Mouse (Mus musculus) heart, postnatal 36 days (tissue): ENCODE measurements around the gene Sept9. TPM values are rescaled to one million over a fixed set of nuclear protein-coding genes. Genes with fewer than 3 reads are reported as not detected.

ENCODE experiments used
- DNase-seq, 2 experiments: peaks; one replicate each; pipeline ENCODE4 v3.0.0; 2021 to 2022
- intact Hi-C: fragments of 180-260 bp; cut with DNase I; formaldehyde crosslinking; loops from one replicate; pipeline ENCODE4 v1.15.1; 2025
- total RNA-seq, 2 experiments: library from RNA; stranded (reverse); gene quantifications; 2 replicates each; pipeline ENCODE4 v1.2.3; 2021

Gene Sept9
- total RNA-seq, 2 experiments from 2014 or later = 28.6 to 37.1 TPM

GRCm38 (mm10) chr11:117353126-117353525 lies 153.7 kb downstream of the Sept9 start:
- no peak for DNase-seq
- intact Hi-C loops = loop anchor here (10.0 kb wide), 1 partner anchor 468 kb away; no protein-coding TSS in a partner anchor

DNA sequence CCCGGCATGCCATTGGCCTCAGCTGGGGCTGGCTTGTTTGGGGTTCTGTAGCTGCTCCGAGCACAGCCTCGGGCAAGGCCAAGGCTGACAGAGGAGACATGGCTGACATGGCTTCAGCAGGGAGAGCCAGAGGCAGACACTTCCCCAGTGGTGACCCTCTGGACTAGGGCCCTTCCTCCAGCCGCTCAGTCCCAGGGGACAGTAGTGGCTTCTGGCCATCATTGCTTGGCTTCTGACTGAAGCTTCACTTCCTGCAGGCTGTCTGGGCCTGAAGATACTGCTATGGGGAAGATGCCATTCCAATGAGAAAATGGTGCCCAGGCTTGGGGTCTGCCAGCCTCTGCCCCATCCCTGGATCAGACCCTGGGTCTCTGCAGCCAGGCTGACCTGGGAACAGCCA lies 154.6 kb downstream of the Sept9 start:
- intact Hi-C loops = loop anchor here (10.0 kb wide), 1 partner anchor 469 kb away; no protein-coding TSS in a partner anchor
- peak; percentile 78 to 83 for DNase-seq

DNA sequence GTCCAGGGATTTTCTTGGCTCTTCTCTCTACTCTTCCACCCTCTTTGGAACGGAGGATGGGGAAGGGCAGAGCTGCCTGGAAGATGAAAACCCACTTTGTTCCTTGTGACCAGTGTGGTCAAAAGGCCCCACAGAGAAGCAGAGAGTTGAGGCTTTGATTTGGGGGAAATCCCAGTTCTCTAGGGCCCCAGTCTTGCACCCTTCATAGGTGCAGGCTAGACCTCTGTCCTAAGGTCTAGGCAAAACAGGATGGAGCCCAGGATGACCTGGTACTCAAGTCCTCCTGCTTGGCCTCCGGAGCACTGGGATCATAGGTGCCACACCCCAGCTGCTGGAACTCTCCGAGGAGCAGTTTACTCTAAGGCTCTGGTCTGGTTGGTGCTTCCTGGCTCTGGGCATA lies 157.5 kb downstream of the Sept9 start:
- no peak for DNase-seq
- intact Hi-C loops = loop anchor here (10.0 kb wide), 1 partner anchor 472 kb away; no protein-coding TSS in a partner anchor

GRCm38 (mm10) chr11:117357916-117358639 lies 158.6 kb downstream of the Sept9 start:
- peak; percentile 91 to 98 for DNase-seq
- intact Hi-C loops = loop anchor here (1.0 to 10.0 kb wide), 4 partner anchors 44 to 473 kb away; no protein-coding TSS in a partner anchor

GRCm38 (mm10) chr11:117359161-117359560 lies 159.7 kb downstream of the Sept9 start:
- intact Hi-C loops = loop anchor here (2.0 to 10.0 kb wide), 2 partner anchors 90 to 474 kb away; no protein-coding TSS in a partner anchor
- DNase-seq = no peak

DNA sequence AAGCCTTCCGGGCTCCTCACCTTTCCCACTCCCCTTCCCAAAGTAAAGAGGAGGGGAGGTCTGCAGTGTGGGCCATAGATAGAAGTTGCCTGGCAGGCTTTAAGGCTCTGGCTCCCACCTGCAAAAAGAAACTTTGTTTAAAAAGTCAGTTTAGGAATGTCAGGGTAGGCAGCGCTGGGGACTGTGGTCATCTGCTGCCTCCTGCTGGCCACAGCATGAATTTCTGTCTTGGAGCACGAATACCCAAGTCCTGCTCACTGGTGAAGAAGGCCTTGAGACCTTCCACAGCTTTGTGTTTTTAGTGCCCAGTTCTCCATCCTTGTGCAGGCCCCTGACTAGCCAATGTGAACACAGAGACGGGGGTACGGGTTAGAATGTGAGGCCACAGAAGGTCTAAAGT lies 160.4 kb downstream of the Sept9 start:
- intact Hi-C loops = loop anchor here (1.0 to 10.0 kb wide), 4 partner anchors 91 to 475 kb away; no protein-coding TSS in a partner anchor
- DNase-seq = peak; percentile 80 to 84

GRCm38 (mm10) chr11:117360561-117360960 lies 161.1 kb downstream of the Sept9 start:
- DNase-seq = no peak
- intact Hi-C loops = loop anchor here (1.0 to 2.0 kb wide), 2 partner anchors 184 to 288 kb away; no protein-coding TSS in a partner anchor

GRCm38 (mm10) chr11:117362307-117362706 lies 162.8 kb downstream of the Sept9 start:
- no peak for DNase-seq
- intact Hi-C loops = no loop called here

DNA sequence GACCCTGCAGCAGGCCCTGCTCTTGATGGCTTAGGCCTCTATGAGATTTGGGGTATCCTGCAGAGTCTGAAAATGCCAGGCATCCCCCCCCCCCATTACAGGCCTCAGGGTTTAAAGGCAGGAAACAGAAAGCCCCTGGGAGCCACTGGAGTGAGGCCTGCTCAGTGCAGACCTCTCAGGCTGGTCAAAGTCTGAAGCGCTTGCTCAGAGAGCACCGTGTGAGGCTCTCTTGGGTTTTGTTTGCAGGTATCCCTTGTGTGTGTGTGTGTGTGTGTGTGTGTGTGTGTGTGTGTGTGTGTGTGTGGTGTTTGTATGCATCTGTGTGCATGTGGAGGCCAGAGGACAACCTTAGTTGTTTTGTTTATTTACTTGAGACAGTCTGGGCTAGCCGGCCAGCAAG lies 164.5 kb downstream of the Sept9 start:
- DNase-seq = no peak
- intact Hi-C loops = no loop called here

- DNase-seq = peak in 1 of 2 experiments; percentile 45
- intact Hi-C loops = no loop called here
These were observed 167.0 kb downstream of the Sept9 start for GRCm38 (mm10) chr11:117366426-117366825.

GRCm38 (mm10) chr11:117366861-117367357 lies 167.4 kb downstream of the Sept9 start:
- intact Hi-C loops = no loop called here
- DNase-seq = no peak

DNA sequence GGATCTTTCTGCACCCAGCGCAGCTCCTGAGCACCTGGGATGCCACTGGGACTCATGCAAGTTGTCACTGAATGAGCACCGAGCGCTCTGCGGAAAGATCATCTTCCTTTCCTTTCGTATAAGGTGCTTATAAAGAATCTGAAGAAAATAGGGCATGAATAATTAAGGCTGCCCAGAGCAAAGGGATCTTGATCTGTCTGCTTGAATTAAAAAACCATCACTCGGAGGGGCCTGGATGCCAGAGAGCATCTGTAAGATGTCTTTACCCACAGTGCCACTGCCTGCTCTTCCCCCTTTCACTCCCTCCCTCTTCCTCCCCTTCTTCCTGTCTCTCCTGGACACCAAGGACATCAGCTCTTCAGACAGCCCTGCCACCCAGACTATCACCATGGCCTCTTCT lies 168.5 kb downstream of the Sept9 start:
- DNase-seq = no peak
- intact Hi-C loops = no loop called here

GRCm38 (mm10) chr11:117369347-117369746 lies 169.9 kb downstream of the Sept9 start:
- intact Hi-C loops = no loop called here
- no peak for DNase-seq

GRCm38 (mm10) chr11:117370262-117370850 lies 170.9 kb downstream of the Sept9 start:
- no peak for DNase-seq
- intact Hi-C loops = no loop called here

DNA sequence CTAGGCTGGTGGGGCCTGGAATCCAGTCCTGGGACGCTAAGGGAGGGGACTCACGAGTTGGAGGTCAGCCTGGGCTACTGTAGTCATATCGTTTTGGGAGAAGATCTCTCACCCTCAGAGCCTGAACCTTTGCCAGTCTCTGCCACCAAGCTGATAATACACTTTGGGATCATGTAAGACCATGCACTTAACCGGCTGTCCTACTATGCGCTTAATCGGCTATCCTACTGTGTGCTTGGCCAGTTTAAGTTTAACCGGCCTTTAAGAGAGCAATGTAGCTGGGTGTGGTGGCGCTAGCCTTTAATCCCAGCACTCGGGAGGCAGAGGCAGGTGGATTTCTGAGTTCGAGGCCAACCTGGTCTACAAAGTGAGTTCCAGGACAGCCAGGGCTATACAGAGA lies 173.1 kb downstream of the Sept9 start:
- DNase-seq = no peak
- intact Hi-C loops = no loop called here

GRCm38 (mm10) chr11:117373195-117373594 lies 173.7 kb downstream of the Sept9 start:
- intact Hi-C loops = no loop called here
- DNase-seq = no peak

DNA sequence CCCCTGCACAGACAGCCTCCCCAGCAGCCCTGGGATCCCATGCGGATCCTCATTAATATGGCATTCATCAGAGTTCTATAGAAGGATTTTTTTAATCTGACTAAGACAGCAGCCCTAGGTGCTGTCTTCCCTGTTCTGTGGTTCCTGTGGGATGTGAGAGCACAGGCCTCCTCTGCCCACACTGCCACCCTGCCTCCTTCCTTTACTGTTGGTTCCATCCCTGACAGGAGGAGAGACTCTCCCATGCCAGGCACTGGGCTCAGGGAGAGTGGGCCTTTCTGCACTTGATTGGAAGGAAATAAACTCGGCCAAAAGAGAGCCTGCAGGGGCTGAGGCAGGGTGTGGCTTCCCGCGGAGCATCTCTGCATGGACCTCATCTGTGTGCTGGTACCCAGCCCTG lies 174.4 kb downstream of the Sept9 start:
- DNase-seq = no peak
- intact Hi-C loops = no loop called here

- no peak for DNase-seq
- intact Hi-C loops = no loop called here
These were observed 174.8 kb downstream of the Sept9 start for GRCm38 (mm10) chr11:117374288-117374687.

DNA sequence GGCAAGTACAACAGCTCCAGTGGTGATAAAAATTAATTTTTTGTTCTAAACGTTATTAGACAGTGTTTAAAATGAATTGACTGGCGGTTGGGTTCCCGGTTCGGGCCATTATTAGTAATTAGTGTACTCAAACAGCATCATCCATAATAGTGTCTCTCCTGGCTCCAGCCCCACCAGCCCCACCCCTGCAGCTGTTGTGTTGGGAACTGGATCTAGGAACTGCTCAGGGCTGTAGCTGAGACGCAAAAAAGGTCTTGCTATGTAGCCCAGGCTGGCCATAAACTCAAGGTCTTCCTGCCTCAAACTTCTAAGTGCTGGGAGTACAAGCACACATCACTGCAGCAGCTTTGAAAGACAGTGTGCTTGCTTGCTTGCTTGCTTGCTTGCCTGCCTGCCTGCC lies 180.3 kb downstream of the Sept9 start:
- no peak for DNase-seq
- intact Hi-C loops = no loop called here

DNA sequence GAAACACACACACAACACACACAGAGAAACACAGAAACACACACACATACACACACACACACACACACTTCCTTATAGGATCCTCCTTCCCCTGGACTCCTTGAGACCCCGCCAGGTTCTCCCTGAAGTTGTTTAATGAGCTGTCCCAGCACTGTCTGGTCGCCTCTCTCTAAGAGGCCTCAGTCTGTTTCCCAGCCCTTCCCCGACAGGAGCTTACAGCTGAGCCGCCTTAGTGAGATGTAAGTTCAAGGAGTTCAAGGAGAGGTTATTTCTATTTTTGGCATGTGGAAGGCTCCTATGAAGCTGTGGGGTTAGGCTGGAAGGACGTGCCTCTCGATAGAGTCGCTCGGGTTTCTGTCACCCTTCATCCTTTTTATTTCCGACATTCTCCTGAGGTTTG lies 184.8 kb downstream of the Sept9 start:
- no peak for DNase-seq
- intact Hi-C loops = no loop called here

- intact Hi-C loops = loop anchor here (1.0 to 5.0 kb wide), 4 partner anchors 267 to 439 kb away; partner anchors contain the start of gene Tnrc6c
- DNase-seq = peak; percentile 92 to 96
These were observed 185.4 kb downstream of the Sept9 start for GRCm38 (mm10) chr11:117384897-117385296.
